Comparison of ENCODE assay signal across 40 mouse cellular contexts in genomic region chr3:116694955-116695665, GRCm38 (mm10). TPM values are rescaled to one million over a fixed set of nuclear protein-coding genes. Genes with fewer than 3 reads are reported as not detected.
DNase-seq lines count a peak whose midpoint lies in the region; ATAC-seq and TF ChIP-seq lines count a peak whose summit lies in the region.
"Had no signal": no experiment of that assay in that cellular context is flagged by ENCODE, and none has a peak within 500 bp of the region (broad histone marks: within the 10 kb centered on the region; RNA-seq: fewer than 3 reads in every experiment).

No protein-coding gene starts in this region.

- no peak for TF ChIP-seq CTCF in liver, embryonic 14.5 days (IDR thresholded peaks at IDR 0.05; ENCODE audit: low read depth)

- 76% methylated on average over 8 of the region's 8 CpGs for WGBS in heart, embryonic 11.5 days (ENCODE audit: insufficient replicate concordance)
- WGBS in liver, embryonic 14.5 days (ENCODE audit: insufficient replicate concordance), result 37% methylated on average over 8 of the region's 8 CpGs

- no peaks in the 10 kb centered on the region for H3K4me1 ChIP-seq in heart, embryonic 11.5 days (ENCODE audit: control insufficient read depth, insufficient read depth, low read length)
- H3K4me1 ChIP-seq in liver, embryonic 14.5 days (replicated peaks; ENCODE audit: control insufficient read depth in 2 of 2, insufficient read depth in 2 of 2, low read length in 1 of 2), result peaks cover 31 to 32% of the 10 kb centered on the region in 2 experiments
- H3K4me1 ChIP-seq: embryonic facial prominence, embryonic 13.5 days; forebrain, embryonic 13.5 days; hindbrain, embryonic 12.5 days; intestine, embryonic 15.5 days; midbrain, embryonic 12.5 days; neural tube, embryonic 12.5 days had no signal

- TF ChIP-seq EP300 in liver, embryonic 14.5 days (IDR thresholded peaks at IDR 0.05; ENCODE audit: low read depth), result no peak

- DNase-seq in heart, postnatal 4 days, result no peak
- no peak for DNase-seq in liver, embryonic 14.5 days (ENCODE audit: low read depth in 3 of 3, low spot score in 3 of 3)
- DNase-seq in urinary bladder, postnatal 36 days (ENCODE audit: low spot score in 2 of 2), result no peak
- no peak for DNase-seq in retina, embryonic 14.5 days (ENCODE audit: low spot score)
- no peak for DNase-seq in spleen, adult 12 weeks (ENCODE audit: low spot score)
- DNase-seq: adrenal gland, postnatal 10 days; cerebellum, adult 18-20 months; cerebellum, postnatal 10 days; gastrocnemius, postnatal 14 days; heart, adult 11 months; heart, postnatal 14 days; kidney, adult 8-10 months; kidney, postnatal 4 days; lung, postnatal 36 days; right cerebral cortex, postnatal 14 days; spleen, adult 18-20 months; thymus, adult 2 months; thymus, postnatal 36 days had no signal

- no peak overlapping the region for H3K9ac ChIP-seq in heart, embryonic 11.5 days (ENCODE audit: low read depth, low read length)
- H3K9ac ChIP-seq in liver, embryonic 14.5 days (replicated peaks), result peak overlapping the region; percentile 69
- H3K9ac ChIP-seq: embryonic facial prominence, embryonic 13.5 days; forebrain, embryonic 13.5 days; heart, embryonic 13.5 days; hindbrain, embryonic 12.5 days; intestine, embryonic 15.5 days; midbrain, embryonic 12.5 days; neural tube, embryonic 12.5 days had no signal

- H3K9me3 ChIP-seq in heart, embryonic 11.5 days (replicated peaks; ENCODE audit: control insufficient read depth, low read length), result no peaks in the 10 kb centered on the region
- no peaks in the 10 kb centered on the region for H3K9me3 ChIP-seq in liver, embryonic 14.5 days (ENCODE audit: control insufficient read depth, low read length)
- H3K9me3 ChIP-seq: embryonic facial prominence, embryonic 13.5 days; forebrain, embryonic 13.5 days; G1E; heart, embryonic 13.5 days; hindbrain, embryonic 12.5 days; intestine, embryonic 15.5 days; midbrain, embryonic 12.5 days; neural tube, embryonic 12.5 days had no signal

- H3K27ac ChIP-seq in heart, embryonic 11.5 days (ENCODE audit: low read depth, low read length), result peak overlapping the region; percentile 54; the same call in 1 of the 2 replicates
- peak overlapping the region; percentile 97 for H3K27ac ChIP-seq in liver, embryonic 14.5 days
- H3K27ac ChIP-seq: embryonic facial prominence, embryonic 13.5 days; forebrain, embryonic 13.5 days; heart, embryonic 13.5 days; hindbrain, embryonic 12.5 days; hindbrain, postnatal 0 days; intestine, embryonic 15.5 days; kidney, postnatal 0 days; midbrain, embryonic 12.5 days; neural tube, embryonic 12.5 days had no signal

- no peaks in the 10 kb centered on the region for H3K27me3 ChIP-seq in heart, embryonic 11.5 days (ENCODE audit: control insufficient read depth, insufficient read depth, low read length)
- H3K27me3 ChIP-seq in liver, embryonic 14.5 days (ENCODE audit: control insufficient read depth, insufficient read depth, low read length), result no peaks in the 10 kb centered on the region
- H3K27me3 ChIP-seq: embryonic facial prominence, embryonic 13.5 days; forebrain, embryonic 13.5 days; heart, embryonic 13.5 days; hindbrain, embryonic 12.5 days; intestine, embryonic 15.5 days; midbrain, embryonic 12.5 days; neural tube, embryonic 12.5 days; Patski had no signal

- no peaks in the 10 kb centered on the region for H3K36me3 ChIP-seq in heart, embryonic 11.5 days (ENCODE audit: control insufficient read depth, insufficient read depth, low read length)
- peaks cover 8% of the 10 kb centered on the region for H3K36me3 ChIP-seq in liver, embryonic 14.5 days (replicated peaks; ENCODE audit: control insufficient read depth, insufficient read depth, low read depth)
- H3K36me3 ChIP-seq: hindbrain, embryonic 12.5 days; intestine, embryonic 15.5 days; midbrain, embryonic 12.5 days had no signal

- no peak overlapping the region for H3K4me3 ChIP-seq in heart, embryonic 11.5 days (ENCODE audit: low read depth, low read length)
- peak overlapping the region; percentile 27 to 36; a peak in 3 of 4 replicates for H3K4me3 ChIP-seq in liver, embryonic 14.5 days (ENCODE audit: insufficient read depth in 1 of 2, low read depth in 2 of 2, low read length in 2 of 2)
- H3K4me3 ChIP-seq: embryonic facial prominence, embryonic 13.5 days; forebrain, embryonic 13.5 days; heart, embryonic 13.5 days; hindbrain, embryonic 12.5 days; intestine, embryonic 15.5 days; midbrain, embryonic 12.5 days; myocyte; neural tube, embryonic 12.5 days had no signal

- peak overlapping the region; percentile 39 for H3K4me2 ChIP-seq in heart, embryonic 11.5 days
- peak overlapping the region; percentile 77 for H3K4me2 ChIP-seq in liver, embryonic 14.5 days (ENCODE audit: low read depth)
- H3K4me2 ChIP-seq: embryonic facial prominence, embryonic 13.5 days; forebrain, embryonic 13.5 days; hindbrain, embryonic 12.5 days; intestine, embryonic 15.5 days; midbrain, embryonic 12.5 days; neural tube, embryonic 12.5 days had no signal

- 0 out of 2 replicates have a peak, but pooled peaks have one; percentile 31 for ATAC-seq in heart, embryonic 11.5 days (replicated peaks; ENCODE audit: insufficient number of reproducible peaks, low FRiP score, low TSS enrichment)
- peak; percentile 67 for ATAC-seq in erythroid progenitor cell, adult 5-6 weeks (replicated peaks; ENCODE audit: low FRiP score, poor library complexity, severe bottlenecking)
- peak; percentile 70 for ATAC-seq in liver, embryonic 14.5 days (ENCODE audit: insufficient read depth)
- ATAC-seq: forebrain, embryonic 13.5 days; hindbrain, postnatal 0 days; intestine, embryonic 15.5 days; Patski had no signal

RNA-seq across cellular contexts. Expression of gene Gm43191, which starts 14.1 kb away (rescaled TPM):
- polyA plus RNA-seq in heart, embryonic 11.5 days (2014; fragmentation: Nextera tagmentation; extraction: Ambion mirVana), result not detected in 2 replicates
- total RNA-seq in heart, postnatal 4 days (2021), result 1 to 10 TPM in 1 of 2 experiments, not detected in 1; 1.8 TPM
- not detected in 2 replicates for total RNA-seq in erythroid progenitor cell, adult 5-6 weeks (2015; ENCODE audit: low replicate concordance)
- total RNA-seq in erythroid progenitor cell, adult 5-6 weeks (2017; ENCODE audit: low replicate concordance), result not detected in 2 replicates
- not detected in 2 replicates for polyA plus RNA-seq in liver, embryonic 14.5 days (2012; rRNA removed)
- not detected in 2 replicates for polyA plus RNA-seq in liver, embryonic 14.5 days (2014; fragmentation: Nextera tagmentation; extraction: Ambion mirVana)
- total RNA-seq: adrenal gland, postnatal 10 days; common myeloid progenitor, adult 5-6 weeks; G1E; gastrocnemius, postnatal 14 days; hindbrain, postnatal 0 days; layer of hippocampus, adult 8-10 months; layer of hippocampus, postnatal 25 days; liver, adult 2 months; megakaryocyte, adult 5-6 weeks; midbrain, postnatal 0 days had no signal
- polyA plus RNA-seq: embryonic facial prominence, embryonic 13.5 days; forebrain, embryonic 13.5 days; G1E; heart, embryonic 13.5 days; hindbrain, embryonic 12.5 days; hindbrain, postnatal 0 days; intestine, embryonic 15.5 days; kidney, postnatal 0 days; limb, embryonic 11.5 days; liver, adult 2 months; lung, embryonic 16.5 days; midbrain, embryonic 12.5 days; midbrain, postnatal 0 days; myocyte; neural tube, embryonic 12.5 days; thymus, adult 2 months had no signal

RNA-seq across cellular contexts. Expression of gene Slc35a3, which starts 17.5 kb away (rescaled TPM):
- 13.4 and 15.9 TPM in 2 replicates for polyA plus RNA-seq in heart, embryonic 11.5 days (2014; fragmentation: Nextera tagmentation; extraction: Ambion mirVana)
- 10 to 100 TPM; 23.7 to 25.8 TPM for total RNA-seq in heart, postnatal 4 days (2021)
- 15.9 and 19.8 TPM in 2 replicates for total RNA-seq in erythroid progenitor cell, adult 5-6 weeks (2015; ENCODE audit: low replicate concordance)
- 28.3 and 37.6 TPM in 2 replicates for total RNA-seq in erythroid progenitor cell, adult 5-6 weeks (2017; ENCODE audit: low replicate concordance)
- polyA plus RNA-seq in liver, embryonic 14.5 days (2012; rRNA removed), result 6.1 and 7.6 TPM in 2 replicates
- 6.0 and 6.5 TPM in 2 replicates for polyA plus RNA-seq in liver, embryonic 14.5 days (2014; fragmentation: Nextera tagmentation; extraction: Ambion mirVana)

RNA-seq across cellular contexts. Expression of gene Mfsd14a, which starts 32.6 kb away (rescaled TPM):
- 64.2 and 66.8 TPM in 2 replicates for polyA plus RNA-seq in heart, embryonic 11.5 days (2014; fragmentation: Nextera tagmentation; extraction: Ambion mirVana)
- 10 to 100 TPM; 33.5 to 33.6 TPM for total RNA-seq in heart, postnatal 4 days (2021)
- total RNA-seq in erythroid progenitor cell, adult 5-6 weeks (2015; ENCODE audit: low replicate concordance), result 23.8 and 27.2 TPM in 2 replicates
- 40.2 and 42.2 TPM in 2 replicates for total RNA-seq in erythroid progenitor cell, adult 5-6 weeks (2017; ENCODE audit: low replicate concordance)
- 12.3 and 15.5 TPM in 2 replicates for polyA plus RNA-seq in liver, embryonic 14.5 days (2012; rRNA removed)
- 33.0 and 35.1 TPM in 2 replicates for polyA plus RNA-seq in liver, embryonic 14.5 days (2014; fragmentation: Nextera tagmentation; extraction: Ambion mirVana)
